Mouse (Mus musculus) G1E (cell line): ENCODE results near the gene Hspb2. TPM values are rescaled to one million over a fixed set of nuclear protein-coding genes. Genes with fewer than 3 reads are reported as not detected.

ENCODE experiments used
- ATAC-seq: 2 replicates; pipeline ENCODE4 v1.8.0; 2016; ENCODE audit warnings: mild to moderate bottlenecking; ENCODE audit not compliant: insufficient number of reproducible peaks, poor library complexity, low FRiP score, severe bottlenecking; ENCODE audit errors: extremely low read depth
- DNase-seq: peaks from one replicate; pipeline ENCODE4 v3.0.0; 2012; ENCODE audit warnings: low spot score
- H3K27me3 ChIP-seq: 2 replicates; pipeline ENCODE4 v1.6.1; 2012; ENCODE audit warnings: mild to moderate bottlenecking, low read length, inconsistent platforms; ENCODE audit not compliant: insufficient read depth
- H3K36me3 ChIP-seq: replicated peaks from 2 replicates; pipeline ENCODE3; 2012; ENCODE audit warnings: mild to moderate bottlenecking, inconsistent platforms
- H3K4me1 ChIP-seq: 2 replicates; pipeline ENCODE4 v1.6.1; 2012; ENCODE audit warnings: low read depth, low read length, inconsistent platforms, mixed read lengths; ENCODE audit not compliant: insufficient read depth
- H3K4me3 ChIP-seq: 2 replicates; pipeline ENCODE4 v1.5.1; 2012; ENCODE audit warnings: low read depth, mild to moderate bottlenecking, inconsistent platforms, low read length, moderate library complexity, mixed read lengths
- H3K9me3 ChIP-seq: replicated peaks from 2 replicates; pipeline ENCODE4 v1.6.1; 2012; ENCODE audit warnings: inconsistent platforms
- CTCF ChIP-seq: IDR thresholded peaks from 2 replicates; pipeline ENCODE4 v1.5.1; 2012; ENCODE audit warnings: low read depth, low read length, inconsistent platforms, mixed read lengths
- GATA1 ChIP-seq: IDR thresholded peaks from 2 replicates; pipeline ENCODE4 v1.6.1; 2012; ENCODE audit warnings: borderline replicate concordance, low read length, inconsistent platforms, mixed read lengths
- GATA2 ChIP-seq: IDR thresholded peaks from 2 replicates; pipeline ENCODE4 v1.6.1; 2012; ENCODE audit warnings: low read depth, low read length, inconsistent platforms, borderline replicate concordance
- POLR2AphosphoS5 ChIP-seq: IDR thresholded peaks from 2 replicates; pipeline ENCODE4 v1.6.1; 2012; ENCODE audit warnings: low read depth, low read length, inconsistent platforms; ENCODE audit not compliant: insufficient replicate concordance
- TAL1 ChIP-seq: conservative IDR thresholded peaks from 2 replicates; pipeline ENCODE4 v1.6.1; 2012; ENCODE audit warnings: low read depth, low read length, inconsistent platforms, mixed read lengths
- polyA plus RNA-seq: library from polyadenylated mRNA; stranded (reverse); fragments of >175 nt; gene quantifications from 2 replicates; pipeline ENCODE4 v1.2.3, GENCODE M21; 2012
- total RNA-seq, 2 experiments: library from RNA; stranded (forward) in 1 of 2; stranded (reverse) in 1 of 2; fragments of 200-1000 nt in 1 of 2; fragments of >200 nt in 1 of 2; fragmentation: Nextera tagmentation in 1 of 2; gene quantifications; 2 replicates each; pipeline ENCODE4 v1.2.3; 2014 to 2017

The Hspb2 gene
- total and polyA plus RNA-seq, 3 experiments = not detected

GRCm38 (mm10) chr9:50751323-50751722 lies 831 bp downstream of the Hspb2 start, which contains the start of gene Cryab:
Gene Cryab (plus strand): TSS chr9:50751325.
- no peak for ATAC-seq
- H3K9me3 ChIP-seq = no peaks in the 10 kb centered on the region
- peaks cover 51% of the 10 kb centered on the region for H3K27me3 ChIP-seq
- no peak for DNase-seq
- no peaks in the 10 kb centered on the region for H3K4me1 ChIP-seq
- no peak for TF ChIP-seq TAL1
- H3K36me3 ChIP-seq = no peaks in the 10 kb centered on the region
- H3K4me3 ChIP-seq = no peak within 1 kb of the TSS

- DNase-seq = no peak
- no peak for ATAC-seq
- H3K27me3 ChIP-seq = peaks cover 55% of the 10 kb centered on the region
Observed at GRCm38 (mm10) chr9:50750706-50751105, 1.4 kb downstream of the Hspb2 start.

DNA sequence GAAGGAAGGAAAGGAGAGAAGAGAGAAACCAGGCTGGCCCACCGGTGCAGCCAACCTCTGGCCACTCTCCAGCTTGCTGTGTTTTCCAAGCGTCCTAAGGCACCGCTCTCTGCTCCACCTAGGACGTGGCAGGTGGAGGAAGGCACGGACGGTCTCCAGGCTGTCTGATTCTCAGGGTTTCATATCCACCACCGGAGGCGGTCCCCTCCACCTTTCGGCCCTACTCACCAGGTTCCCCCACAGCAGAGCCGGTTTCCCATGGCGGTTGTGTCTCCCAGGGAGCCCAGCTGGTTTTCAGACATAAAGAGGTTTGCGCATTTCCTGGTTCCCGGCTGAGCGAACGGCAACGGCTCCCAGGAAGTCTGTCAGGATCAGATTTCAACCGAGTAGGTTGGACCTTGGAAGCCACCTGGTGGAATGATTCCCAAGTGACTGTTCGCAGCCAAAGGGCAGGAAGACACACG lies 5.9 kb downstream of the Hspb2 start, which contains the start of gene 2310030G06Rik:
Gene 2310030G06Rik, minus strand, starts transcription at position 323 of the 464 bp plus-strand sequence.
- H3K4me1 ChIP-seq = 0 out of 2 replicates have a peak, but pooled peaks cover 2% of the 10 kb centered on the region
- H3K27me3 ChIP-seq = peaks cover 51% of the 10 kb centered on the region
- H3K4me3 ChIP-seq = no peak within 1 kb of the TSS
- no peaks in the 10 kb centered on the region for H3K9me3 ChIP-seq
- DNase-seq = no peak
- H3K36me3 ChIP-seq = no peaks in the 10 kb centered on the region
- TF ChIP-seq GATA1 (no peak), POLR2AphosphoS5 (no peak), CTCF (no peak), GATA2 (no peak), TAL1 (no peak)
- no peak for ATAC-seq

More at GRCm38 (mm10) chr9:50750706-50751105, 1.4 kb downstream of the Hspb2 start:
- no peaks in the 10 kb centered on the region for H3K9me3 ChIP-seq
- TF ChIP-seq TAL1 = no peak
- no peak for TF ChIP-seq POLR2AphosphoS5
- no peak for TF ChIP-seq GATA1
- TF ChIP-seq GATA2 = no peak
- TF ChIP-seq CTCF = no peak
- no peak overlapping the region for H3K4me3 ChIP-seq
- 0 out of 2 replicates have a peak, but pooled peaks cover 2% of the 10 kb centered on the region for H3K4me1 ChIP-seq
- H3K36me3 ChIP-seq = no peaks in the 10 kb centered on the region

DNA sequence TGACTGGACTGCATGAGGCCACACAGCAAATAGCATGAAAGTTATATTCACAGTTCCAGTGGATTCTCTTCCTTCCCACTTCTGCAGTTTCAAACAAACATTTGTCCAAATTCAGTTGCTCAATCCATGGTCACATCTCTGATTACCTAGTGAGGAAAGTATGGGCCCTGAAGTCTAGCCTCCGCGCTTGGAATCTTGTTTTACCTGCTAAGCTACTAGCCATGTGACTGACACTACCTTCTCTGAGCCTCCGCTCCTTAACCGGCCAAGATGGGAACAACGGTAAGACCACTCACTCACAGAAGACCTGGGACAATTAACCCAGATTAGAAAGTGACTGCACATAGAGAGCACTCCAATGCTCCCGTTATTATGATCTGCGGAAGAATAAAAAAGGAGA lies 6.3 kb downstream of the Hspb2 start:
- 0 out of 2 replicates have a peak, but pooled peaks cover 2% of the 10 kb centered on the region for H3K4me1 ChIP-seq

GRCm38 (mm10) chr9:50742744-50743143 lies 9.4 kb downstream of the Hspb2 start:
- peaks cover 7% of the 10 kb centered on the region for H3K4me1 ChIP-seq
- ATAC-seq (no peak), DNase-seq (no peak)
- H3K4me3 ChIP-seq = no peak overlapping the region
- peaks cover 60% of the 10 kb centered on the region for H3K27me3 ChIP-seq
- no peak for TF ChIP-seq GATA1
- TF ChIP-seq CTCF = no peak
- TF ChIP-seq GATA2 = no peak
- no peak for TF ChIP-seq TAL1
- TF ChIP-seq POLR2AphosphoS5 = no peak
- no peaks in the 10 kb centered on the region for H3K36me3 ChIP-seq
- H3K9me3 ChIP-seq = no peaks in the 10 kb centered on the region

More for the DNA sequence above, 6.3 kb downstream of the Hspb2 start:
- no peak for DNase-seq
- no peak for TF ChIP-seq GATA1
- TF ChIP-seq GATA2 = no peak
- no peak for TF ChIP-seq TAL1
- TF ChIP-seq POLR2AphosphoS5 = no peak
- TF ChIP-seq CTCF = no peak
- Histone ChIP-seq H3K27me3 (peaks cover 52% of the 10 kb centered on the region), H3K36me3 (no peaks in the 10 kb centered on the region), H3K4me3 (no peak overlapping the region), H3K9me3 (no peaks in the 10 kb centered on the region)
- no peak for ATAC-seq

GRCm38 (mm10) chr9:50742261-50742660 lies 9.9 kb downstream of the Hspb2 start:
- ATAC-seq (no peak), DNase-seq (no peak)
- H3K4me1 ChIP-seq = peaks cover 7% of the 10 kb centered on the region
- peaks cover 57% of the 10 kb centered on the region for H3K27me3 ChIP-seq
- no peak for TF ChIP-seq CTCF
- TF ChIP-seq GATA1 = no peak
- no peak for TF ChIP-seq POLR2AphosphoS5
- TF ChIP-seq TAL1 = no peak
- no peak for TF ChIP-seq GATA2
- H3K4me3 ChIP-seq = no peak overlapping the region
- H3K36me3 ChIP-seq = no peaks in the 10 kb centered on the region
- H3K9me3 ChIP-seq = no peaks in the 10 kb centered on the region
